Mouse (Mus musculus): ENCODE results near the gene Vpreb3. TPM values are rescaled to one million over a fixed set of nuclear protein-coding genes. Genes with fewer than 3 reads are reported as not detected.

Gene Vpreb3
- polyA plus RNA-seq, 1 experiment from 2014 or later: 0.65 TPM

DNA sequence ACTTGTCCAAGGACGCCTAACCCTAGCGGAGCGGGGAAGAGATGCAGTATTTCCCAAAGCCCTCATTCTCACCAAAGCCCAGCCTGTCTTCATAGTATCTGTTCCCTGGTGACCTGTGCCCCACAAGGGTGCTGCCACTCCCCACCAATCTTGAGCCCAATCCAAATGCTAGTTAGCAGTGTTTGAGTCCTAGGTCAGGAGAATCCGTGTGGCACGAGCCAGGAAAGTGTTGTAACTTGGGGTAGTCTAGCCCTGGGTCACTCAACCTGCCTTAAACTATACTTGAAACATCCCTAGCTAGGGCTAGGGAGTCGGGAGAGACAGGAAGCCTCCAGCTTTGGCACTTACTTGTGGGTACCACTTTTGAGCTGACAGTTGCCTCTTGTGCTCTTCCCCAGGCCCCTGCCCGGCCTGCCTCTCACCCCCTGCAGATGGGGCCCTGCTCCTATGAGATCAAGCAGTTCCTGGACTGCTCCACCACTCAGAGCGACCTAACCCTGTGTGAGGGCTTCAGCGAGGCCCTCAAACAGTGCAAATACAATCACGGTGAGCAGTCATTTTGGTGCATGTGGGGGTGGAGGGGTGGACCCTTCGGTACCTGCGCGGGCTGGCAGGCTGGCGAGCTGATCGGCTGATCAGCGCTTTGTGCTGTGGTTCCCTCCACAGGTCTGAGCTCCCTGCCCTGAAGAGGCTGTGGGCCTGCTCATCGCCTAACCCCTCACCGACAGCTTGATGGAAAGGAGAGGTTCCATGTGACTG, 5.8 kb upstream of the Vpreb3 start:
- H3K27me3 ChIP-seq (ENCODE audit: low read depth, poor library complexity, severe bottlenecking): peaks cover 78% of the 10 kb centered on the region
- no peak for DNase-seq (ENCODE audit: low spot score)
- H3K9me3 ChIP-seq (replicated peaks): no peaks in the 10 kb centered on the region
- WGBS: 33% methylated on average over 18 of the region's 18 CpGs
- no peaks in the 10 kb centered on the region for H3K36me3 ChIP-seq
- H3K4me1 ChIP-seq: peaks cover 29% of the 10 kb centered on the region
- no peak overlapping the region for H3K4me3 ChIP-seq
- no peak overlapping the region for H3K27ac ChIP-seq

DNA sequence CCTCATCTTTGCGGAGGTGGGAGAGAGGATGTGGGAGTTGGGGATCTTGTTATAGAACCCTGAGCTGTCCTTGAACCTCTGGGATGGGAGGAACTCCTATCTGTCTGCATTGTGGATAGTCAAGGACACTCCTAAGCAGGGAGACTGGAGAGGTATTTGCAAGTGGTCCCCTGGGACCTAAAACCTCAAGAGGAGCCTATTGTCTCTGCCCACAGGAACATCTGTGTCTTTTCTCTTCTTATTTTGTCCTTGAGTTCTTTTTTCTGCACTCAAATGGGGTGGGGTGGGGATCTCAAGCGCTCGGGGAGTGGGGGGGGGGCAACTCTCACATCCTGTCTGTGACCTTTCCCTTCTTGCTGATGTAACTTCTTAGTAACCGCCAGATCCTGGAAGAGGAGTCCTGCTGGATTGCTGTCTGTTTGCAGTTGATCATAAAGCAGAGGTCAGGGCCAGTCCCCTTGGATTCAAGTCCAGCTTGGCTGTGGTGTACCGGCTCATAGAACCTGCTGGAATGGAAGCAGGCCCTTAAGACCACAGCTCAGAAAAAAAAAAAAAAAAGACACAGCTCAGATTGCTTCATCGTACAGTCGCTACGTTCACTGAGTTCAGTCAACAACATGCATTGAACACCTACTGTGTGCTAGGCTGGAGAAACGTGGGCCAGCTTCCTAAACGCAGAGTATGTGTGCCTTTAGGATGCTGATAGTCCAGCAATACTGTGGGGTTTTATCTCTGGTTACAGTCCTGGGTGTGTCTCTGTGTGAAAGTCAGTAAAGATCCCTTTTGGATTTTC, 4.8 kb upstream of the Vpreb3 start:
- H3K36me3 ChIP-seq: no peaks in the 10 kb centered on the region
- DNase-seq (ENCODE audit: low spot score): no peak
- H3K4me3 ChIP-seq: no peak overlapping the region
- peaks cover 19% of the 10 kb centered on the region for H3K4me1 ChIP-seq
- no peaks in the 10 kb centered on the region for H3K9me3 ChIP-seq (replicated peaks)
- peaks cover 74% of the 10 kb centered on the region for H3K27me3 ChIP-seq (ENCODE audit: low read depth, poor library complexity, severe bottlenecking)
- no peak overlapping the region for H3K27ac ChIP-seq
- WGBS: 58% methylated on average over 10 of the region's 10 CpGs

DNA sequence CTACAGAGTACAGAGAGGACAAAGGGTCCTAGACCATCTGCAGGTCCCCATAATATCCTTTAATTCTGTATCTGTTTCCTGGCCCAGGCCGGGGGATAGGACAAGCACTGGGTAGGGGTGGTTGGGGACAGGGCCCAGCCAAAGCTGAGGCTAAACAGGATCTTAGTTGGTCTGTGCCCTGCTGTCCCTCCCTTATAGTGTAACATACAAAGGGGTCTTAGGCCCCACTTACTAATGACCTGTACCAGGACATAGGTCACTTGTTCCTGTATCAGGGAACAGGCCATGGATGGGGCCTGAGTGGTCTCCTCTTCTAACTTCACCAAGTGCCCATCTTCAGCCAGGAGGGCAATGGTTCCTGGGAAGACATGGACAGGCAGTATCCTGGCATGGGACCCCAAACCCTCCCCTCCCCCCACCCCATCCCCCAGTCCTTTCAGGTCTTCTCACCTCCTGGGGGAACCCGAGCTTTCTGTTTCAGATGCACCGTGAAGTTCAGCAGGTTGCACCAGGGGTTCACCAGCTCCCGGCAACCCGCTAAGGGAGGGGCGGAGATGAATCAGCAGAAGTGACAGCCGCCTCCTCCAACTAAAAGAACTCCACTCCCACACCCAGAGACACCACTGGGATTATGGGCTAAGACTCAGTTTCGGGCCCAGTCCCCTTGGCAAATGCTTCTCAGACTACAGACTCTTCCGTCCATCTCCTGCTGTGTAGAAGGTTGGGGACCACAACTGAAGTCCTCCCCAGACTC, 3.2 kb upstream of the Vpreb3 start:
- Histone ChIP-seq H3K9me3 (replicated peaks) (no peaks in the 10 kb centered on the region), H3K27me3 (ENCODE audit: low read depth, poor library complexity, severe bottlenecking) (peaks cover 60% of the 10 kb centered on the region), H3K36me3 (no peaks in the 10 kb centered on the region), H3K4me1 (peaks cover 16% of the 10 kb centered on the region), H3K27ac (no peak overlapping the region), H3K4me3 (no peak overlapping the region)
- WGBS: 41% methylated on average over 9 of the region's 9 CpGs
- no peak for DNase-seq (ENCODE audit: low spot score)

DNA sequence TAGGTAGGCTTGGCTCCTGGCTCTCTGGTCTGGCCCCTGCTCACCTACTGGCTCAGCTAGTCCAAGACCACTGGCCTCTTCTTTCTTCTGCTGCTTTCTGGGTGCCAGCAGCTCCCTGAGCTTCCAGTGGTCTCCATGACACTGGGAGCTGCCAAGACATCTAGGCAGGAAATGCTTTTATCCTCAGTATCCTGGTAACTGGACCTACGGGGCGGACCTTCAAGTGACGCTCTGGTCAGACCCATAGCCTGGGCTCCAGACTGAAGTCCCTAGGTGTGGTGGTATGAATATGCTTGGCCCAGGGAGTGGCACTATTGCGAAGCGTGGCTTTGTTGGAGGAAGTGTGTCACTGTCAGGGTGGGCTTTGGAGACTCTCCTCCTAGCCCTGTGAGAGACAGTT, 2.3 kb upstream of the Vpreb3 start, which contains the start of gene Gm867:
Gene Gm867 (minus strand): TSS at position 153 of the 400 bp plus-strand sequence.
- H3K36me3 ChIP-seq: no peaks in the 10 kb centered on the region
- H3K27me3 ChIP-seq (ENCODE audit: low read depth, poor library complexity, severe bottlenecking): peaks cover 51% of the 10 kb centered on the region
- 79% methylated on average over 5 of the region's 5 CpGs for WGBS
- no peak within 1 kb of the TSS for H3K27ac ChIP-seq
- no peak within 1 kb of the TSS for H3K4me3 ChIP-seq
- DNase-seq (ENCODE audit: low spot score): no peak
- peaks cover 12% of the 10 kb centered on the region for H3K4me1 ChIP-seq
- no peaks in the 10 kb centered on the region for H3K9me3 ChIP-seq (replicated peaks)

DNA sequence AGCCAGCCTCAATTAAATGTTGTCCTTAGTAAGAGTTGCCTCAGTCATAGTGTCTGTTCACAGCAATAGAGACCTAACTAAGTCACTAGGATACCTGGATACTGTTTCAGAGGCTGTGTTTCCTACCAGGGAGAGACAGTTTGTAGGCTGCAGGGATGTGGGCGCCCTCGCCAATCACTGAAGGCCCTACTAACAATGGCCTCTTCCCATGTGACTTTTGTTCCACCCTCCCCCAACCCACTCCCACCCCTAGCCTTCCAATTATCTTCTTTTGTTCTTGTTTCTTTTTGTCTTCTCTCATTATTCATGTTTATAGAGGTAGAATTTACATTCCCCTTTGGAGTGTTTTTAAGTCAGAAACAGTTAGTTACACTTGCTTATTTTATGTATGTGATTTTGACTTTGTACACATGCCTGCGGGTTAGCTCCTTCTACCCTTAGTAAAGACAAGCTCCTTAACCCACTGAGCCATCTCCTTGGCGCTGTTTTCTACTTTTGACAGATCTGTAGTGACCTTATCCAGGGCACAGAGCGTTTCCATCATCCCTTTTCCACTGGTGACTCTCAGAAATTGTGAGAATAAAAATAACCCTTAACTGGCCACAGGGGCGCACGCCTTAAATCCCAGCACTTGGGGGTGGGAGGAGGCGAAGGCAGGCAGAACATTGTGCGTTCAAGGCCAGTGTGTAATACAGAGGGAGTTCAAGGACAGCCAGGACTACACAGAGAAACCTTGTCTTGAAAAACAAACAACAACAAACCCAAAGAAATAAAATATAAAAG, 1.6 kb upstream of the Vpreb3 start:
- no peak for DNase-seq (ENCODE audit: low spot score)
- no peak overlapping the region for H3K27ac ChIP-seq
- WGBS: 81% methylated on average over 9 of the region's 9 CpGs
- peaks cover 44% of the 10 kb centered on the region for H3K27me3 ChIP-seq (ENCODE audit: low read depth, poor library complexity, severe bottlenecking)
- no peaks in the 10 kb centered on the region for H3K9me3 ChIP-seq (replicated peaks)
- no peak overlapping the region for H3K4me3 ChIP-seq
- H3K4me1 ChIP-seq: peaks cover 5% of the 10 kb centered on the region
- no peaks in the 10 kb centered on the region for H3K36me3 ChIP-seq

DNA sequence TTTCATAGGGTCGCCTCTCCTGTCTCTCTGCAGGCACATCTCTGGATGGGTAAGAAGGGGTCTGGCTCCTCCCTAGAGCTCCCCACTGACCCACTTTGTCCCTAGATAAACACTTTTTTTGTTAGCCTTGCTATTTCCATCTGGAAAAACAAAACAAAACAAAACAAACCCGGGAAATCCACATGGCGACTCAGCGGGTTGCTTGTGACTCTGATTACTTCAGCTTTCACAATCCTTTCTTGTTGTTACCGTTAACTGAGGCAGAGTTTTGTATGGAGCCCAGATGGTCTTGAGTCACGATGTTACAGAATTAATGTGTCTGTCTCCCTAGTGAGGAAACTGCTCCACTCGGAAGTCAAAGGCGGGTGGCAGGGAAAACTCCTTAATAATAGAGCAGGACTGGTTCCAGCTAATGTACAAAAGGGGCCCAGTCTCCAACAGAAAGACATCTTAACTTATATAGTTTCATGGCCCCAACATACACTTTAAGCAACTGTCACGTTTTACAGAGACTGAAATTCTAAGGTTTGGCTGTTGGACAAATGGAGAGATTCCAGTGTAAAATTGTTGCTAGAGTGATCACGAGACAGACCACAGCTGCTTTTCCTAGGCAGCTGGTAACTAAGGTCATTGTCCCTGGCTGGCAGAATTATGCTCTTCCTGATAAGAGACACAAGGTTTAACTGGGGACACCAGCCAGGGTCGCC, 1.4 kb downstream of the Vpreb3 start:
- no peaks in the 10 kb centered on the region for H3K36me3 ChIP-seq
- WGBS: 53% methylated on average over 11 of the region's 11 CpGs
- H3K27me3 ChIP-seq (ENCODE audit: low read depth, poor library complexity, severe bottlenecking): peaks cover 28% of the 10 kb centered on the region
- DNase-seq (ENCODE audit: low spot score): no peak
- H3K4me1 ChIP-seq: 0 out of 2 replicates have a peak, but pooled peaks cover 4% of the 10 kb centered on the region
- no peak overlapping the region for H3K27ac ChIP-seq
- H3K9me3 ChIP-seq (replicated peaks): no peaks in the 10 kb centered on the region
- H3K4me3 ChIP-seq: no peak overlapping the region

DNA sequence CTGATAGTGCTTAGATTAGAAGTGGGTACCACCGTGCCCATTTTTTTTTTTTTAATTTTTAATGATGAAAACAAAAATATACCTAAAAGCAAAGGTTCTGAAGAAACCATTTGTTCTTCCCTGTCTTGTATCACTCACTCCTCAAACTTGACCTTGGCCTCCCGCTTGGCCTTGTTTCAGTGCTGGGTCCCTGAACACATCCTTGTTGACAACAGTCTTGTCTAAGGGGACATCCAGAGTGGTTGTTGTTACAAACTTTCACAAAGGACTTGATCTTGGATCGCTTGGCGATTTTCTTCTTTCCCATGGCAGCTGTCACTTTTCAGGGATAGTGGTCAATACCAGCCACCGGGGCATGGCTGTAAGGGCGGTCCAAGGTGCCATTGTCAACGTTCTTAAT, 2.4 kb downstream of the Vpreb3 start:
- 89% methylated on average over 7 of the region's 7 CpGs for WGBS
- Histone ChIP-seq H3K4me3 (no peak overlapping the region), H3K27ac (no peak overlapping the region), H3K4me1 (0 out of 2 replicates have a peak, but pooled peaks cover 4% of the 10 kb centered on the region), H3K27me3 (ENCODE audit: low read depth, poor library complexity, severe bottlenecking) (peaks cover 28% of the 10 kb centered on the region), H3K9me3 (replicated peaks) (no peaks in the 10 kb centered on the region), H3K36me3 (no peaks in the 10 kb centered on the region)
- DNase-seq (ENCODE audit: low spot score): no peak

DNA sequence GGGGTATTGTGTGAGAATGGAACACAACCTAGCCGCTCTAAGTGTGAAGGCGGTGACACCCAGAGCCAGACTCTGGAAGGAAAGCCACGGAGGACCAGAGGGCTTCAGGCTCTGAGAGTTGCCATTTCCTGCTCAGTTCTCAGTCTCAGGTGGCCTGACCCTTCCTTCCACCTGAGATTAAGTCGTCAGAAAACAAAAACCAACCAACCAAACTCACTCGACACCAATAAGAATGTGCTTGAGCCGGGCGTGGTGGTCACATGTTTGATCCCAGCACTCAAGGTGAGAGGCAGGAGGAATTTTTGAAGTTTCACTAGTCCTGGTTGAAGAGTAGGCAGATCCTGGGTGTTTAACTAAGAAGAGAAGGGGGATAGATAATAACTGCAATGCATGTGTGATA, 3.0 kb downstream of the Vpreb3 start:
- DNase-seq (ENCODE audit: low spot score): no peak
- H3K27ac ChIP-seq: no peak overlapping the region
- H3K27me3 ChIP-seq (ENCODE audit: low read depth, poor library complexity, severe bottlenecking): peaks cover 28% of the 10 kb centered on the region
- no peak overlapping the region for H3K4me3 ChIP-seq
- no peaks in the 10 kb centered on the region for H3K9me3 ChIP-seq (replicated peaks)
- WGBS: 86% methylated on average over 7 of the region's 7 CpGs
- peaks cover 7% of the 10 kb centered on the region for H3K4me1 ChIP-seq
- H3K36me3 ChIP-seq: no peaks in the 10 kb centered on the region

DNA sequence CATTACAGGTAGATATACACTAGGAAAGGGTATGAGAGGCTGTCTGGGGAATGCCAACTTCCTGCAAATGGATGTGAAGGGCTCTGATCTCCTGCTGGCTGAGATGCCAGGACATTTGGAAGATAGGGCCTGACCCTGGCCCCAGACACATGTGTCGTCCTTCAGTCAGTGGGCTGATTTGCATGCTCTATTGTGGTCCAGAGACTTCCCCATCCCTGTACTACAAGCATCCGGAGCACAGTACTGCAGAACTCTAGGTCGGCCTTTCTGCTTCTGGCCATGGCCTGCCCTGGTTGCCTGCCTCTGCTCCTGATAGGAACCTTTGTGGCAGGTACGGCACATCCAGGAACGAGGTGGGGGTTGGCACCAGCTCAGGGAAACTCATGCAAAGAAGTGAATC, 5.2 kb downstream of the Vpreb3 start:
- Histone ChIP-seq H3K4me1 (peaks cover 12% of the 10 kb centered on the region), H3K36me3 (no peaks in the 10 kb centered on the region), H3K9me3 (replicated peaks) (no peaks in the 10 kb centered on the region), H3K27ac (no peak overlapping the region), H3K27me3 (ENCODE audit: low read depth, poor library complexity, severe bottlenecking) (peaks cover 28% of the 10 kb centered on the region), H3K4me3 (no peak overlapping the region)
- no peak for DNase-seq (ENCODE audit: low spot score)
- WGBS: 82% methylated on average over 5 of the region's 5 CpGs

DNA sequence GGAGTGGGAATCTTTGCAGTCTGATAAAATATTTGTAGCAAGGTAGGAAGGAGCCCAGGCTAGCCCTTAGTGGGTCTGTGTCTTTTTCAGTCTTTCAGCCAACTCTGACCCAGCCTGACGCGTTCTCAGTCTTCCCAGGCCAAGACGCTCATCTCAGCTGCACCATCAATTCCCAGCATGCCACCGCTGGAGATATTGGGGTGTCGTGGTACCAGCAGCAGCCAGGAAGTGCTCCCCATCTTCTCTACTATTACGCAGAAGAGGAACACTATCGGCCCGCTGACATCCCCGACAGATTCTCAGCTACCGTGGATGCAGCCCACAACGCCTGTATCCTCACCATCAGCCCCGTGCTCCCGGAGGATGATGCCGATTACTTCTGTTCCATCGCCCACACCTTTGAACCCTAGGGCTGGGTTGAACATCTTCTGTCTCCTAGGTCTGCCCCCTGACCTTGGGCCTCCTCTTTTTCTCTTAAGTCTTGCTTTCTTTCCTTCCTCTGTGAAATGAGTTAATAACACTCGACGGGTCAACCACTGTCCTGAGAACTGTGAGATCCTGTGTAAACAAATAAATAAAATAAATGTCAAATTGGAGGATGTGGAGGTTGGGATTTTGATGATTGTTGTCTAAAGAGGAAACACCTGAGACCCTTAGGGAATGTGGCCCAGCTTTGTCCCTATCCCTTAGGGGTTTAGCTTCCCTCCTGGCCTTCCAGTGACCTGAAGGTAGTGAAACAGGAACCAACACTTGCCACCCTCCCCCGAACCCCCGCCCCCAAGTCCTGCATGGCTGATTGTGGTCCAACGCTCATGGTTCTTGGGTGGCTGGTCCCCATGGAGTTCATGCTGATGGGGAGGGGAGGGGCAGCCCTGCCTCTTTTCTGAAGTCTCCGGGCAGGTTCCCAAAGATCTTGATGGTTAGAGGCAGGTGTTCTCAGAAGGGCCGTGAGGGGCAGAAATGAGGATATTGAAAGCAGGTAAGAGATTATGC, 6.5 kb downstream of the Vpreb3 start:
- WGBS: 84% methylated on average over 22 of the region's 22 CpGs
- Histone ChIP-seq H3K27ac (no peak overlapping the region), H3K9me3 (replicated peaks) (no peaks in the 10 kb centered on the region), H3K4me1 (peaks cover 18% of the 10 kb centered on the region), H3K27me3 (ENCODE audit: low read depth, poor library complexity, severe bottlenecking) (peaks cover 34% of the 10 kb centered on the region), H3K36me3 (no peaks in the 10 kb centered on the region), H3K4me3 (no peak overlapping the region)
- DNase-seq (ENCODE audit: low spot score): no peak

DNA sequence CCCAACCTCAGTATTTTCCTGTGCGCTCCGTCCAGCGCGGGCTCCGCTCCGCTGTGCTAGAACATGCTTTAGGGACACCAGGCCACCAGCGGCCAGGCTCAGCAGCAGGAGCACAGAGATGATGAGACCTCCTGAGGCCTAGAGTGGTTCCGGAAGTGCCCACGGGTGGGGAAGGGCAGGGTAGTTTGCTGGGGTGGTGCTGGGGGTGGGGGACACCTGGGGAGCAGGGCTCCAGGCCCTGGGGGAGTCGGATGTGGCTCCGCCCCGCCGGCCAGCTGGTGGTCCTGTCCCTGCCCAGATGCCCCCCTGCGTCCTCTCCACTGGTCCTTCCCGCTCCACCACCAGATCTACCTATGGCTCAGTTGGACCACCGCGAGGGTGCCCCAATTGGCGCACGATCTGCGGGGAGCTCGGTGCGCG, 7.9 kb downstream of the Vpreb3 start:
- peak; percentile 63 for DNase-seq (ENCODE audit: low spot score)

More for the DNA sequence above, 7.9 kb downstream of the Vpreb3 start:
- H3K27me3 ChIP-seq (ENCODE audit: low read depth, poor library complexity, severe bottlenecking): peaks cover 34% of the 10 kb centered on the region
- H3K4me3 ChIP-seq: peak overlapping the region; percentile 62
- H3K9me3 ChIP-seq (replicated peaks): no peaks in the 10 kb centered on the region
- under 1% methylated on average over 23 of the region's 23 CpGs for WGBS
- no peaks in the 10 kb centered on the region for H3K36me3 ChIP-seq
- H3K27ac ChIP-seq: peak overlapping the region; percentile 50
- H3K4me1 ChIP-seq: peaks cover 22% of the 10 kb centered on the region
